ENCODE assay signal across 22 mouse cellular contexts in genomic region chr5:140267061-140267460, GRCm38 (mm10).
"Had no signal": no experiment of that assay in that cellular context is flagged by ENCODE, and none has a peak within 500 bp of the region (broad histone marks: within the 10 kb centered on the region; RNA-seq: fewer than 3 reads in every experiment).

No protein-coding gene starts in this region.

- H3K4me2 ChIP-seq: limb, embryonic 13.5 days; liver, embryonic 13.5 days; lung, embryonic 14.5 days; midbrain, embryonic 13.5 days; neural tube, embryonic 13.5 days; stomach, embryonic 15.5 days had no signal

- H3K9ac ChIP-seq: limb, embryonic 13.5 days; liver, embryonic 13.5 days; lung, embryonic 14.5 days; midbrain, embryonic 13.5 days; neural tube, embryonic 13.5 days; stomach, embryonic 15.5 days had no signal

- H3K27ac ChIP-seq: limb, embryonic 10.5 days; limb, embryonic 13.5 days; liver, embryonic 13.5 days; midbrain, embryonic 10.5 days; midbrain, embryonic 13.5 days; neural tube, embryonic 13.5 days; stomach, embryonic 15.5 days had no signal

- H3K27me3 ChIP-seq: limb, embryonic 13.5 days; liver, embryonic 13.5 days; midbrain, embryonic 13.5 days; neural tube, embryonic 13.5 days; stomach, embryonic 15.5 days had no signal

- H3K9me3 ChIP-seq: limb, embryonic 10.5 days; limb, embryonic 13.5 days; liver, embryonic 13.5 days; midbrain, embryonic 10.5 days; midbrain, embryonic 13.5 days; neural tube, embryonic 13.5 days; stomach, embryonic 15.5 days had no signal

- DNase-seq: kidney, adult 18-20 months; kidney, adult 9 months; kidney, postnatal 14 days; kidney, postnatal 4 days; liver; liver, embryonic 13.5 days; lung, postnatal 10 days; lung, postnatal 4 days; retina, postnatal 1 day; right cerebral cortex, postnatal 25 days; spleen, adult 18-20 months; thymus, adult 18-20 months; thymus, postnatal 14 days had no signal

- H3K4me3 ChIP-seq: limb, embryonic 10.5 days; limb, embryonic 13.5 days; liver, embryonic 13.5 days; midbrain, embryonic 10.5 days; midbrain, embryonic 13.5 days; myocyte; neural tube, embryonic 13.5 days; stomach, embryonic 15.5 days had no signal

- ATAC-seq: midbrain, embryonic 13.5 days; midbrain, embryonic 16.5 days had no signal

- H3K36me3 ChIP-seq: stomach, embryonic 15.5 days had no signal

- H3K4me1 ChIP-seq: stomach, embryonic 15.5 days had no signal
